Comparison of ENCODE assay signal across 24 mouse cellular contexts in genomic region chr9:60053117-60053516, GRCm38 (mm10).
"Had no signal": no experiment of that assay in that cellular context is flagged by ENCODE, and none has a peak within 500 bp of the region (broad histone marks: within the 10 kb centered on the region; RNA-seq: fewer than 3 reads in every experiment).

No protein-coding gene starts in this region.

- H3K9ac ChIP-seq: embryonic facial prominence, embryonic 12.5 days; embryonic facial prominence, embryonic 13.5 days; embryonic facial prominence, embryonic 15.5 days; forebrain, embryonic 12.5 days; forebrain, embryonic 13.5 days; forebrain, embryonic 15.5 days; forebrain, postnatal 0 days had no signal

- H3K4me2 ChIP-seq: embryonic facial prominence, embryonic 12.5 days; embryonic facial prominence, embryonic 13.5 days; embryonic facial prominence, embryonic 15.5 days; forebrain, embryonic 12.5 days; forebrain, embryonic 13.5 days; forebrain, embryonic 15.5 days had no signal

- DNase-seq: cerebellum, adult 2 months; cerebellum, adult 8-10 months; cerebellum, adult 9-10 months; cerebellum, adult 9-11 months; cerebellum, postnatal 36 days; embryo, embryonic 11 days; forebrain, postnatal 0 days; gastrocnemius, adult 2 months; gastrocnemius, postnatal 10 days; gastrocnemius, postnatal 14 days; gastrocnemius, postnatal 25 days; gastrocnemius, postnatal 36 days; heart, adult 18-20 months had no signal

- H3K4me3 ChIP-seq: embryonic facial prominence, embryonic 10.5 days; embryonic facial prominence, embryonic 12.5 days; embryonic facial prominence, embryonic 13.5 days; embryonic facial prominence, embryonic 15.5 days; erythroblast, embryonic 14.5 days; forebrain, embryonic 10.5 days; forebrain, embryonic 12.5 days; forebrain, embryonic 13.5 days; forebrain, embryonic 15.5 days; gastrocnemius, adult 2 months had no signal

- H3K4me1 ChIP-seq: embryonic facial prominence, embryonic 12.5 days; embryonic facial prominence, embryonic 15.5 days; forebrain, embryonic 12.5 days; forebrain, embryonic 13.5 days had no signal

- ATAC-seq: forebrain, embryonic 13.5 days; forebrain, embryonic 14.5 days; forebrain, embryonic 15.5 days; forebrain, embryonic 16.5 days; forebrain, postnatal 0 days had no signal

- H3K27ac ChIP-seq: embryonic facial prominence, embryonic 10.5 days; embryonic facial prominence, embryonic 12.5 days; embryonic facial prominence, embryonic 13.5 days; embryonic facial prominence, embryonic 15.5 days; forebrain, embryonic 10.5 days; forebrain, embryonic 12.5 days; forebrain, embryonic 13.5 days; forebrain, embryonic 15.5 days; gastrocnemius, adult 2 months had no signal

- H3K9me3 ChIP-seq: embryonic facial prominence, embryonic 10.5 days; embryonic facial prominence, embryonic 13.5 days; forebrain, embryonic 10.5 days; forebrain, embryonic 12.5 days; forebrain, embryonic 13.5 days; forebrain, embryonic 15.5 days had no signal

- H3K27me3 ChIP-seq: embryonic facial prominence, embryonic 12.5 days; embryonic facial prominence, embryonic 13.5 days; embryonic facial prominence, embryonic 15.5 days; forebrain, embryonic 12.5 days; forebrain, embryonic 13.5 days; forebrain, embryonic 15.5 days had no signal

- H3K36me3 ChIP-seq: embryonic facial prominence, embryonic 10.5 days; embryonic facial prominence, embryonic 12.5 days; embryonic facial prominence, embryonic 15.5 days; forebrain, embryonic 10.5 days; forebrain, embryonic 12.5 days; forebrain, embryonic 15.5 days had no signal
